Mouse (Mus musculus): ENCODE data around the gene Zfp839. TPM values are rescaled to one million over a fixed set of nuclear protein-coding genes. Genes with fewer than 3 reads are reported as not detected.

Zfp839 gene
- polyA plus RNA-seq, 1 experiment from 2014 or later, result 5.9 TPM

DNA sequence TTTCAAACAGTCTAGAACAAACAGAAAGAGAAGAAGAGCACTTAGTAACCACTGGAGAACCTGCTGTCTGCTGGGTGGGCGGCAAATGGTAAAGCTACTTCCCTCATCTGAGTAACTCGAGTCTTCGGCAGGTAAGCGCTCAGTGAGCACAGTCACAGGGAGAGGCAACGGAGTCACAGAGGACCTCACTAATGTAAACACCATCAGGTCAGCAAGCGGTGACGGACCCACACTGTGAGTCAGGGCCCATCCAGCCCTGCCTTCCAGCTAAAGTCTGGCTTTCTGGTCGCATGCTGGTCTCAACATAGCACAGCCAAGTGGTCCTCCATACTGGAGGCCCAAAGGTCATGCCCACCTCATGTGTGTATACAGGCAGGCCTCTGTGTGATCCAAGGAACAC lies 30.7 kb upstream of the Zfp839 start:
- H3K36me3 ChIP-seq, result no peaks in the 10 kb centered on the region
- H3K4me2 ChIP-seq (replicated peaks), result no peak overlapping the region
- H3K4me3 ChIP-seq, result no peak overlapping the region
- ATAC-seq (ENCODE audit: low FRiP score, low read depth), result no peak
- no peaks in the 10 kb centered on the region for H3K9me3 ChIP-seq
- H3K4me1 ChIP-seq, result no peaks in the 10 kb centered on the region
- WGBS, result 80% methylated on average over 8 of the region's 8 CpGs
- H3K27ac ChIP-seq, result no peak overlapping the region
- no peak overlapping the region for H3K9ac ChIP-seq
- no peaks in the 10 kb centered on the region for H3K27me3 ChIP-seq (replicated peaks)

- 99% methylated on average over 2 of the region's 2 CpGs for WGBS
- Histone ChIP-seq H3K4me3 (no peak overlapping the region), H3K36me3 (no peaks in the 10 kb centered on the region), H3K27ac (no peak overlapping the region), H3K4me1 (no peaks in the 10 kb centered on the region), H3K9ac (no peak overlapping the region), H3K27me3 (replicated peaks) (no peaks in the 10 kb centered on the region), H3K9me3 (no peaks in the 10 kb centered on the region), H3K4me2 (replicated peaks) (no peak overlapping the region)
- ATAC-seq (ENCODE audit: low FRiP score, low read depth), result no peak
Observed at GRCm38 (mm10) chr12:110821787-110822186, 28.3 kb upstream of the Zfp839 start.

GRCm38 (mm10) chr12:110822366-110822765 lies 27.7 kb upstream of the Zfp839 start:
- ATAC-seq (ENCODE audit: low FRiP score, low read depth), result no peak
- 88% methylated on average over 7 of the region's 7 CpGs for WGBS

GRCm38 (mm10) chr12:110828908-110829307 lies 21.1 kb upstream of the Zfp839 start:
- no peak overlapping the region for H3K9ac ChIP-seq
- ATAC-seq (ENCODE audit: low FRiP score, low read depth), result no peak
- no peaks in the 10 kb centered on the region for H3K9me3 ChIP-seq
- H3K27me3 ChIP-seq (replicated peaks), result no peaks in the 10 kb centered on the region
- H3K4me3 ChIP-seq, result no peak overlapping the region
- H3K36me3 ChIP-seq, result no peaks in the 10 kb centered on the region; the same call in 1 of the 2 replicates
- H3K27ac ChIP-seq, result no peak overlapping the region
- WGBS, result 97% methylated on average over 4 of the region's 4 CpGs
- H3K4me2 ChIP-seq (replicated peaks), result no peak overlapping the region
- H3K4me1 ChIP-seq, result no peaks in the 10 kb centered on the region

More at GRCm38 (mm10) chr12:110822366-110822765, 27.7 kb upstream of the Zfp839 start:
- H3K4me2 ChIP-seq (replicated peaks), result no peak overlapping the region
- H3K9ac ChIP-seq, result no peak overlapping the region
- H3K27ac ChIP-seq, result no peak overlapping the region
- no peaks in the 10 kb centered on the region for H3K9me3 ChIP-seq
- H3K36me3 ChIP-seq, result no peaks in the 10 kb centered on the region; the same call in 1 of the 2 replicates
- no peaks in the 10 kb centered on the region for H3K27me3 ChIP-seq (replicated peaks)
- H3K4me1 ChIP-seq, result no peaks in the 10 kb centered on the region
- H3K4me3 ChIP-seq, result no peak overlapping the region

DNA sequence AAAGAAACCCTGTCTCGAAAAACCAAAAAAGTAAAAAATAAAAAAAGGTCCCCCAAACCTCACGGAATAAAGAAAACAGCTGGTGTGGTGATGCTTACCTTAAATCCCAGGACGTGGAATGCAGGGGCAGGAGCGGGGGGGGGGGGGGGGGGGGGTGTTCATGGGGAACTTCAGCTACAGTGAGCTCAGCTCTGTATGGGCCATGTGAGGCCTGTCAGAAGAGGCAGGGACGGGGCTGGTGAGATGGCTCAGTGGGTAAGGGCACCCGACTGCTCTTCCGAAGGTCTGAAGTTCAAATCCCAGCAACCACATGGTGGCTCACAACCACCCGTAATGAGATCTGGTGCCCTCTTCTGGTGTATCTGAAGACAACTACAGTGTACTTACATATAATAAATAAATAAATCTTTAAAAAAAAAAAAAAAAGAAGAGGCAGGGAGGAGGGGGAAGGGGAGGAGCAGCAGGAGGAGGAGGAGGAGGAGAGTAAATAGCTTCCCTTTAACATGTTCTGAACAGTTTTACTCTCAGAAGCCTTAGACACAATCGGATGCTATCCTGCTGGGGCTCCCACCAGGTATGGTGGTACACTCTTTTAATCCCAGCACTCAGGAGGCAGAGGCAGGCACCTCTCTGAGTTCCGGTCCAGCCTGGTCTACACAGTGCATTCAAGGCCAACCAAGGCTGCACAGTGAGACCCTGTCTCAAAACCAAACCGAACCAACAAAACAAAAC lies 19.6 kb upstream of the Zfp839 start:
- ATAC-seq (ENCODE audit: low FRiP score, low read depth), result no peak
- H3K27ac ChIP-seq, result no peak overlapping the region
- H3K4me1 ChIP-seq, result no peaks in the 10 kb centered on the region
- no peaks in the 10 kb centered on the region; the same call in 1 of the 2 replicates for H3K36me3 ChIP-seq
- no peak overlapping the region for H3K4me3 ChIP-seq
- H3K4me2 ChIP-seq (replicated peaks), result no peak overlapping the region
- H3K9me3 ChIP-seq, result no peaks in the 10 kb centered on the region
- no peak overlapping the region for H3K9ac ChIP-seq
- 89% methylated on average over 9 of the region's 11 CpGs for WGBS
- H3K27me3 ChIP-seq (replicated peaks), result no peaks in the 10 kb centered on the region

DNA sequence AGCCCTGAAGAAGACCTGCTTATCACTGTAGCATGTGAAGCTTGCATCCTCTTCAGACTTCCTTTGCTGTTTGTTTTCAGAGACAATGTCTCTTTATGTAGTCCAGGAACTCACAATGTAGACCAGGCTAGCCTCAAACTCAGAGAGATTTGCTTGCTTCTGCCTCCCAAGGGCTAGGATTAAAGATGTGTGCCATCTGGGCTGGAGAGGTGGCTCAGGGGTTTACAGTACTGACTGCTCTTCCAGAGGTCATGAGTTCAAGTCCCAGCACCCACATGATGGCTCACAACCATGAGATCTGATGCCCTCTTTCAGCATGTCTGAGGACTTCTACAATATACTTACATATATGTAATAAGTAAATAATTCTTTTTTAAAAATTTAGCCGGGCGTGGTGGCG lies 14.9 kb upstream of the Zfp839 start:
- Histone ChIP-seq H3K9ac (no peak overlapping the region), H3K27ac (no peak overlapping the region), H3K4me2 (replicated peaks) (no peak overlapping the region), H3K9me3 (no peaks in the 10 kb centered on the region), H3K4me3 (no peak overlapping the region), H3K4me1 (peaks cover 8% of the 10 kb centered on the region; the same call in 1 of the 2 replicates), H3K36me3 (no peaks in the 10 kb centered on the region), H3K27me3 (replicated peaks) (no peaks in the 10 kb centered on the region)
- WGBS, result 98% methylated on average over 3 of the region's 3 CpGs
- ATAC-seq (ENCODE audit: low FRiP score, low read depth), result no peak

DNA sequence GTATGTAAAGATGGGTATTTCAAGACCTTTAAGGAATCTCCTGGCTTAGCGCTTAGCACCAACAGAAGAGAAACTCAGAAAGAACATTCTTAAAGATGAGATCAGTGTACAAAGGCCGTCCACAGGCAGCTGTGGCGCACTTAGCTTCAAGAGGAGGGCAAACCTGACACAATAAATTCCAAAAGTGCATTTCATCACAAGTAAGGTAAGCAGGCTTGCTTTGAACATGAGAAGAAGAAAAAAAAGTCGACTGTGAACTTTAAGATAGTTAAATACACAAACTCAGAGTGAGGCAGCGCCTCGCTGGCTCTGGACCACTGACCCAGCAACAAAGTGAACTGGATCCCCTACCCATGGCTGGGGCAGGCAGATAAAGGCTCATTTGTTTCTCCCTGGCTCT lies 13.3 kb upstream of the Zfp839 start:
- WGBS, result 47% methylated on average over 6 of the region's 6 CpGs
- H3K9ac ChIP-seq, result no peak overlapping the region
- peak overlapping the region; percentile 39 for H3K4me2 ChIP-seq (replicated peaks)
- ATAC-seq (ENCODE audit: low FRiP score, low read depth), result peak; percentile 3; the same call in 1 of the 2 replicates
- H3K4me1 ChIP-seq, result peaks cover 9% of the 10 kb centered on the region; the same call in 1 of the 2 replicates
- no peaks in the 10 kb centered on the region for H3K9me3 ChIP-seq
- no peak overlapping the region for H3K4me3 ChIP-seq
- no peaks in the 10 kb centered on the region for H3K27me3 ChIP-seq (replicated peaks)
- H3K27ac ChIP-seq, result peak overlapping the region; percentile 63
- no peaks in the 10 kb centered on the region for H3K36me3 ChIP-seq

DNA sequence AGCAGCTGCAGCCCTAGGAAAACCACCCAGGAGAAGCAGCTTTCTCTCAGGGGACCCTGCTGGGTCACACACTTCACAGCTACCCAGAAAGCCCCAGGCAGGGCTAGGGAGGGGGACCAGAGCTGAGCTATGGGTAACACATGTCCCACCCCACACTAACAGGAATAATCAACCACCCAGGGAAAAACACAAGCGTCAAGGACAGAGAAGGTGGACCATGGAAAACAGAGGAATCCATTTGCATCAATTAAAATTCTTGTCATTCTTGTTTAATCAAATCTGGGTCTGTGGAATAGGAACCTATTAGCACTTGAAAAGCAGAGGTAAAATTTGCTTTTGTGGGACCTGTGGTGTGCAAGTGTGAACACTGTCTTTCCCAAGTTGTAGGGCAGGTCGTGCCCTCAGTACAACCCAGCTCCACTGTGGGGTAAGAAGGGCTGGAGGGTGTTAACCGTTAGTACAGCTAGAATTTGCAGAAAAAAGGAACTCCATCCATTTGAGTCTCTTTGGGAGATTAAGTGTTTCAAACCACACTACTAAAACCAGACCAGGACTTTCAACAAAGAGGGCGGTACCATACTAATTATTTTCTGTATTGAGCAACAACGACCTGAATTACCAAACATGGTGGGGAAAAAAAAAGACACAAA lies 12.7 kb upstream of the Zfp839 start:
- 39% methylated on average over 5 of the region's 5 CpGs for whole genome bisulfite sequencing
- peak; percentile 45; the same call in 1 of the 2 replicates for ATAC-seq (ENCODE audit: low FRiP score, low read depth)
- peak overlapping the region; percentile 39 for H3K4me2 ChIP-seq (replicated peaks)

GRCm38 (mm10) chr12:110837850-110838249 lies 12.2 kb upstream of the Zfp839 start:
- Histone ChIP-seq H3K4me1 (peaks cover 9% of the 10 kb centered on the region; the same call in 1 of the 2 replicates), H3K9me3 (no peaks in the 10 kb centered on the region), H3K9ac (no peak overlapping the region), H3K27ac (no peak overlapping the region), H3K4me3 (no peak overlapping the region), H3K4me2 (replicated peaks) (no peak overlapping the region), H3K27me3 (replicated peaks) (no peaks in the 10 kb centered on the region), H3K36me3 (no peaks in the 10 kb centered on the region)
- WGBS, result 83% methylated on average over 8 of the region's 8 CpGs
- ATAC-seq (ENCODE audit: low FRiP score, low read depth), result no peak

More for the DNA sequence above, 12.7 kb upstream of the Zfp839 start:
- Histone ChIP-seq H3K4me1 (peaks cover 9% of the 10 kb centered on the region; the same call in 1 of the 2 replicates), H3K27ac (peak overlapping the region; percentile 63), H3K9me3 (no peaks in the 10 kb centered on the region), H3K27me3 (replicated peaks) (no peaks in the 10 kb centered on the region), H3K36me3 (no peaks in the 10 kb centered on the region), H3K9ac (no peak overlapping the region), H3K4me3 (no peak overlapping the region)

DNA sequence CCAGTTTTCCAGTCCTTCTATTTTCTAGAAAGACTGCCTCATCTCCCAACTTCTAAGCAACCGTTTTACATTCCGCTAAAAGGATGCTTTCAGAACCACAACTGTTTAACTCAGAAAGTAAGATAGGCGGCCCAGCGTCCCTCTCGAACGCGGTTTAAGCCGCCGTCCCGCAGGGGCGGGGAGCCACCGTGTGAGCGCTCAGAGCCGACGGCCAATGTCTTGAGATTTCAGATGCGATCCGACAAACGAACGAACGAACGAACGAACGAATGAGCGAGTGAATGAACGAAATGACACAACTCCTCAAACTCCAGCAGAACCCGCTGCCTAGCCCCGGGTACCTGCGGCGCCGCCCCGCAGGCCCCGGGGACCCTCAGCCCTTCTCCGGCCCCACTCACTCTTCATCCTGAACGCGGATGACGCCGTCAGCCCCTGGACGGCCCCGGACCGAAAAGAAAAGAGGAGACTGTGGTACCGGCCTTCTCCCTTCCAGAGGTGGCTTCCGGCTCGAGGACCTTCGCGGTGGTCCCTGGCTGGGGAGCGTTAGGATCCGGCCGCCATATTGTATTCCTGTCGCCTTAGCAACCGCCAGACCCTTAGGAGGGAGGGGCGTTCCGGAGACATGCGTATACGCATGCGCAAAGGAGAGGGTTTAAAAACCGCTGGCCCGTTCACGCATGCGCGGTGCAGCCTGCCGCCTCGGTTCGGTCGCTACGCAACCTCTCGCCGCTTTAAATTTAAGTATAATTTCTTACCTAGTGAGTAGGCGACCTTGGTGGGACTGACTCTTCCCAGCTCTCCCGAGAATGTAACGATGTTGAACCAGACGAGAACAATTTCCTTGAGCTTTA lies 9.5 kb upstream of the Zfp839 start, which contains the start of gene Mok:
Gene Mok, minus strand, starts transcription at position 592 of the 851 bp plus-strand sequence.
- no peak within 1 kb of the TSS for H3K27ac ChIP-seq

GRCm38 (mm10) chr12:110841731-110842493 lies 8.1 kb upstream of the Zfp839 start:
- Histone ChIP-seq H3K9me3 (no peaks in the 10 kb centered on the region), H3K9ac (no peak overlapping the region), H3K4me3 (no peak overlapping the region), H3K27ac (no peak overlapping the region), H3K4me2 (replicated peaks) (no peak overlapping the region), H3K4me1 (peaks cover 17% of the 10 kb centered on the region; the same call in 1 of the 2 replicates), H3K27me3 (replicated peaks) (peaks cover 6% of the 10 kb centered on the region; the same call in 1 of the 2 replicates), H3K36me3 (no peaks in the 10 kb centered on the region)
- 73% methylated on average over 5 of the region's 5 CpGs for WGBS
- ATAC-seq (ENCODE audit: low FRiP score, low read depth), result no peak

More for the DNA sequence above, 9.5 kb upstream of the Zfp839 start, which contains the start of gene Mok:
- Histone ChIP-seq H3K4me1 (peaks cover 13% of the 10 kb centered on the region; the same call in 1 of the 2 replicates), H3K9ac (peak within 1 kb of the TSS; percentile 39), H3K27me3 (replicated peaks) (peaks cover 6% of the 10 kb centered on the region; the same call in 1 of the 2 replicates), H3K4me2 (replicated peaks) (peak within 1 kb of the TSS; percentile 73), H3K36me3 (no peaks in the 10 kb centered on the region), H3K9me3 (no peaks in the 10 kb centered on the region), H3K4me3 (peak within 1 kb of the TSS; percentile 64)
- peak; percentile 70 for ATAC-seq (ENCODE audit: low FRiP score, low read depth)
- WGBS, result under 1% methylated on average over 71 of the region's 71 CpGs

Measured in neural tube, embryonic 12.5 days (tissue).